Mouse (Mus musculus): ENCODE data around the gene Trp53bp2.

Trp53bp2 gene

GRCm38 (mm10) chr1:182408243-182408642 lies 729 bp upstream of the Trp53bp2 start:
- no peak for DNase-seq (ENCODE audit: extremely low spot score)

- no peak for DNase-seq (ENCODE audit: extremely low spot score)
Observed at GRCm38 (mm10) chr1:182409401-182410173, 615 bp downstream of the Trp53bp2 start.

- no peak for DNase-seq (ENCODE audit: extremely low spot score)
Observed at GRCm38 (mm10) chr1:182412586-182413270, 3.8 kb downstream of the Trp53bp2 start.

- no peak for DNase-seq (ENCODE audit: extremely low spot score)
Observed at GRCm38 (mm10) chr1:182419481-182419880, 10.5 kb downstream of the Trp53bp2 start.

- DNase-seq (ENCODE audit: extremely low spot score) = no peak
Observed at GRCm38 (mm10) chr1:182424274-182424673, 15.3 kb downstream of the Trp53bp2 start.

GRCm38 (mm10) chr1:182425176-182425575 lies 16.2 kb downstream of the Trp53bp2 start:
- DNase-seq (ENCODE audit: extremely low spot score) = no peak

GRCm38 (mm10) chr1:182426444-182426843 lies 17.5 kb downstream of the Trp53bp2 start:
- DNase-seq (ENCODE audit: extremely low spot score) = no peak

- DNase-seq (ENCODE audit: extremely low spot score) = no peak
Observed at GRCm38 (mm10) chr1:182427426-182427825, 18.5 kb downstream of the Trp53bp2 start.

GRCm38 (mm10) chr1:182429826-182430225 lies 20.9 kb downstream of the Trp53bp2 start:
- DNase-seq (ENCODE audit: extremely low spot score) = no peak

- DNase-seq (ENCODE audit: extremely low spot score) = no peak
Observed at GRCm38 (mm10) chr1:182430676-182431075, 21.7 kb downstream of the Trp53bp2 start.

- no peak for DNase-seq (ENCODE audit: extremely low spot score)
Observed at GRCm38 (mm10) chr1:182432059-182432458, 23.1 kb downstream of the Trp53bp2 start.

- DNase-seq (ENCODE audit: extremely low spot score) = no peak
Observed at GRCm38 (mm10) chr1:182436746-182437145, 27.8 kb downstream of the Trp53bp2 start.

- no peak for DNase-seq (ENCODE audit: extremely low spot score)
Observed at GRCm38 (mm10) chr1:182439546-182440222, 30.7 kb downstream of the Trp53bp2 start.

GRCm38 (mm10) chr1:182441791-182442473 lies 33.0 kb downstream of the Trp53bp2 start:
- DNase-seq (ENCODE audit: extremely low spot score) = no peak

- no peak for DNase-seq (ENCODE audit: extremely low spot score)
Observed at GRCm38 (mm10) chr1:182444116-182444515, 35.1 kb downstream of the Trp53bp2 start.

GRCm38 (mm10) chr1:182448276-182449035 lies 39.5 kb downstream of the Trp53bp2 start:
- no peak for DNase-seq (ENCODE audit: extremely low spot score)

GRCm38 (mm10) chr1:182452473-182452872 lies 43.5 kb downstream of the Trp53bp2 start:
- no peak for DNase-seq (ENCODE audit: extremely low spot score)

- DNase-seq (ENCODE audit: extremely low spot score) = no peak
Observed at GRCm38 (mm10) chr1:182455080-182455479, 46.1 kb downstream of the Trp53bp2 start.

GRCm38 (mm10) chr1:182458556-182458955 lies 49.6 kb downstream of the Trp53bp2 start:
- no peak for DNase-seq (ENCODE audit: extremely low spot score)

- no peak for DNase-seq (ENCODE audit: extremely low spot score)
Observed at GRCm38 (mm10) chr1:182459436-182459835, 50.5 kb downstream of the Trp53bp2 start.

All from embryo, embryonic 9.5 days (tissue).